Mouse (Mus musculus) heart, embryonic 16.5 days (tissue): Measurements from ENCODE around the gene Yeats4. TPM values are rescaled to one million over a fixed set of nuclear protein-coding genes. Genes with fewer than 3 reads are reported as not detected.
"Not testable (repeated sequence)": the region's sequence is repeated elsewhere in the genome, so short reads cannot be mapped to it uniquely, and the experiment has no call there.

Source experiments
- ATAC-seq: fragments of 200-750 bp; cut with Nextera tagmentation; replicated peaks from 2 replicates; pipeline ENCODE4 v1.8.0; 2017; ENCODE audit warnings: moderate number of reproducible peaks; ENCODE audit not compliant: insufficient read depth, low FRiP score; ENCODE audit errors: extremely low read depth
- H3K27ac ChIP-seq: fragments of 300-500 bp; sonication (generic); 2 replicates; pipeline ENCODE4 v1.5.1; 2014; ENCODE audit warnings: mild to moderate bottlenecking, low read length, control low read depth, moderate library complexity
- H3K27me3 ChIP-seq: fragments of 300-500 bp; sonication (generic); 2 replicates; pipeline ENCODE4 v1.6.1; 2014; ENCODE audit warnings: low read length, mixed read lengths; ENCODE audit not compliant: control insufficient read depth, insufficient read depth
- H3K36me3 ChIP-seq: fragments of 300-500 bp; sonication (generic); 2 replicates; pipeline ENCODE4 v1.6.1; 2014; ENCODE audit not compliant: control insufficient read depth, insufficient read depth
- H3K4me1 ChIP-seq: fragments of 300-500 bp; sonication (generic); 2 replicates; pipeline ENCODE4 v1.6.1; 2014; ENCODE audit warnings: low read length, mixed read lengths; ENCODE audit not compliant: control insufficient read depth, insufficient read depth
- H3K4me2 ChIP-seq: fragments of 300-500 bp; sonication (generic); 2 replicates; pipeline ENCODE4 v1.6.1; 2014; ENCODE audit warnings: low read depth, mild to moderate bottlenecking, control low read depth, low read length
- H3K4me3 ChIP-seq: fragments of 300-500 bp; sonication (generic); 2 replicates; pipeline ENCODE4 v1.5.1; 2014; ENCODE audit warnings: mild to moderate bottlenecking, control low read depth, low read length
- H3K9ac ChIP-seq: fragments of 300-500 bp; sonication (generic); 2 replicates; pipeline ENCODE4 v1.6.1; 2014; ENCODE audit warnings: low read length, control low read depth
- H3K9me3 ChIP-seq: fragments of 300-500 bp; sonication (generic); replicated peaks from 2 replicates; pipeline ENCODE4 v1.6.1; 2016; ENCODE audit warnings: low read length; ENCODE audit not compliant: control insufficient read depth
- WGBS: fragments of 180-500 bp; shearing (Covaris S2); extraction: QIAGEN DNeasy Blood & Tissue Kit; methylation state at CpG from one replicate; pipeline ENCODE4 v1.1.7; 2014; 5-methylcytosine and 5-hydroxymethylcytosine counted together
- polyA plus RNA-seq: library from polyadenylated mRNA; unstranded; fragments of >200 nt; fragmentation: Nextera tagmentation; extraction: Ambion mirVana; gene quantifications from 2 replicates; pipeline ENCODE4 v1.2.1, GENCODE M21; 2015

Yeats4 gene
- polyA plus RNA-seq, 1 experiment from 2014 or later, result 54.8 TPM

GRCm38 (mm10) chr10:117208787-117209186 is 15.5 kb downstream of the Yeats4 start:
- peaks cover 14% of the 10 kb centered on the region for H3K4me1 ChIP-seq
- H3K27me3 ChIP-seq, H3K4me3 ChIP-seq, H3K9ac ChIP-seq, H3K4me2 ChIP-seq, H3K27ac ChIP-seq, H3K9me3 ChIP-seq, H3K36me3 ChIP-seq, ATAC-seq: not testable (repeated sequence)
- WGBS, result 92% methylated on average over 6 of the region's 6 CpGs

GRCm38 (mm10) chr10:117208221-117208620 is 16.1 kb downstream of the Yeats4 start:
- Histone ChIP-seq H3K4me3 (no peak overlapping the region), H3K9ac (no peak overlapping the region), H3K27ac (no peak overlapping the region), H3K36me3 (no peaks in the 10 kb centered on the region), H3K4me2 (no peak overlapping the region), H3K9me3 (no peaks in the 10 kb centered on the region), H3K4me1 (peaks cover 16% of the 10 kb centered on the region), H3K27me3 (no peaks in the 10 kb centered on the region)
- ATAC-seq, result no peak
- WGBS, result 83% methylated on average over 15 of the region's 15 CpGs

- H3K27me3 ChIP-seq, result no peaks in the 10 kb centered on the region
- no peak overlapping the region for H3K27ac ChIP-seq
- 90% methylated on average over 3 of the region's 3 CpGs for WGBS
- H3K4me2 ChIP-seq, result no peak overlapping the region
- peaks cover 16% of the 10 kb centered on the region for H3K4me1 ChIP-seq
- H3K4me3 ChIP-seq, result no peak overlapping the region
- no peak for ATAC-seq
- no peaks in the 10 kb centered on the region for H3K36me3 ChIP-seq
- H3K9ac ChIP-seq, result no peak overlapping the region
- no peaks in the 10 kb centered on the region for H3K9me3 ChIP-seq
Observed at GRCm38 (mm10) chr10:117206070-117206469, 18.2 kb downstream of the Yeats4 start.

- H3K4me2 ChIP-seq, result no peak overlapping the region
- peak; percentile 59; the same call in 1 of the 2 replicates for ATAC-seq
- H3K27me3 ChIP-seq, result no peaks in the 10 kb centered on the region
Observed at GRCm38 (mm10) chr10:117203558-117203981, 20.7 kb downstream of the Yeats4 start.

GRCm38 (mm10) chr10:117202981-117203557 is 21.2 kb downstream of the Yeats4 start:
- no peaks in the 10 kb centered on the region for H3K9me3 ChIP-seq
- H3K27me3 ChIP-seq, result no peaks in the 10 kb centered on the region
- no peak overlapping the region for H3K27ac ChIP-seq
- no peak for ATAC-seq
- H3K36me3 ChIP-seq, result no peaks in the 10 kb centered on the region
- 0 out of 2 replicates have a peak, but pooled peaks cover 2% of the 10 kb centered on the region for H3K4me1 ChIP-seq
- H3K4me2 ChIP-seq, result no peak overlapping the region
- no peak overlapping the region for H3K4me3 ChIP-seq
- no peak overlapping the region for H3K9ac ChIP-seq
- 38% methylated on average over 17 of the region's 17 CpGs for WGBS

More at GRCm38 (mm10) chr10:117203558-117203981, 20.7 kb downstream of the Yeats4 start:
- Histone ChIP-seq H3K9me3 (no peaks in the 10 kb centered on the region), H3K4me3 (no peak overlapping the region), H3K4me1 (0 out of 2 replicates have a peak, but pooled peaks cover 2% of the 10 kb centered on the region), H3K36me3 (no peaks in the 10 kb centered on the region), H3K27ac (no peak overlapping the region), H3K9ac (no peak overlapping the region)
- whole genome bisulfite sequencing, result 64% methylated on average over 2 of the region's 2 CpGs

GRCm38 (mm10) chr10:117199701-117200100 is 24.6 kb downstream of the Yeats4 start:
- H3K4me1 ChIP-seq, result 0 out of 2 replicates have a peak, but pooled peaks cover 2% of the 10 kb centered on the region
- no peaks in the 10 kb centered on the region for H3K36me3 ChIP-seq
- no peak overlapping the region for H3K4me3 ChIP-seq
- no peaks in the 10 kb centered on the region for H3K9me3 ChIP-seq
- no peak overlapping the region for H3K27ac ChIP-seq
- no peak overlapping the region for H3K9ac ChIP-seq
- no peak for ATAC-seq
- H3K4me2 ChIP-seq, result no peak overlapping the region
- no peaks in the 10 kb centered on the region for H3K27me3 ChIP-seq
- 77% methylated on average over 3 of the region's 3 CpGs for WGBS

- no peaks in the 10 kb centered on the region for H3K36me3 ChIP-seq
- H3K4me3 ChIP-seq, result no peak overlapping the region
- WGBS, result 86% methylated on average over 3 of the region's 3 CpGs
- H3K9ac ChIP-seq, result no peak overlapping the region
- no peak overlapping the region for H3K4me2 ChIP-seq
- no peak overlapping the region for H3K27ac ChIP-seq
- no peak for ATAC-seq
- H3K27me3 ChIP-seq, result no peaks in the 10 kb centered on the region
- no peaks in the 10 kb centered on the region for H3K9me3 ChIP-seq
- no peaks in the 10 kb centered on the region for H3K4me1 ChIP-seq
Observed at GRCm38 (mm10) chr10:117196696-117197095, 27.6 kb downstream of the Yeats4 start.

- no peak overlapping the region for H3K4me3 ChIP-seq
- WGBS, result 93% methylated on average over 4 of the region's 4 CpGs
- H3K9me3 ChIP-seq, result no peaks in the 10 kb centered on the region
- H3K27me3 ChIP-seq, result no peaks in the 10 kb centered on the region
- H3K4me1 ChIP-seq, result no peaks in the 10 kb centered on the region
- no peak overlapping the region for H3K27ac ChIP-seq
- H3K4me2 ChIP-seq, result no peak overlapping the region
- no peaks in the 10 kb centered on the region for H3K36me3 ChIP-seq
- H3K9ac ChIP-seq, result no peak overlapping the region
- no peak for ATAC-seq
Observed at GRCm38 (mm10) chr10:117195748-117196147, 28.6 kb downstream of the Yeats4 start.

- H3K4me3 ChIP-seq, result no peak overlapping the region
- H3K4me1 ChIP-seq, result no peaks in the 10 kb centered on the region
- no peak overlapping the region for H3K27ac ChIP-seq
- H3K4me2 ChIP-seq, result no peak overlapping the region
- ATAC-seq, result no peak
- H3K9me3 ChIP-seq, result no peaks in the 10 kb centered on the region
- no peaks in the 10 kb centered on the region for H3K36me3 ChIP-seq
- H3K9ac ChIP-seq, result no peak overlapping the region
- H3K27me3 ChIP-seq, result no peaks in the 10 kb centered on the region
- WGBS, result 81% methylated on average over 12 of the region's 12 CpGs
Observed at GRCm38 (mm10) chr10:117195005-117195404, 29.3 kb downstream of the Yeats4 start.
